Mouse (Mus musculus): ENCODE data around the gene Cacng6. TPM values are rescaled to one million over a fixed set of nuclear protein-coding genes. Genes with fewer than 3 reads are reported as not detected.
A peak's percentile ranks its signal among the peaks of the same experiment; 100 is the strongest.

The Cacng6 gene
- polyA plus RNA-seq, 1 experiment from 2014 or later: not detected

- peak; percentile 77 for ATAC-seq
- Histone ChIP-seq H3K4me1 (no peaks in the 10 kb centered on the region), H3K36me3 (ENCODE audit: poor library complexity, severe bottlenecking) (no peaks in the 10 kb centered on the region), H3K27me3 (no peaks in the 10 kb centered on the region), H3K9me3 (replicated peaks) (no peaks in the 10 kb centered on the region), H3K9ac (no peak overlapping the region), H3K4me2 (no peak overlapping the region), H3K4me3 (no peak overlapping the region), H3K27ac (no peak overlapping the region)
- 21% methylated on average over 15 of the region's 15 CpGs for WGBS
Observed at GRCm38 (mm10) chr7:3448737-3449454, 24.9 kb downstream of the Cacng6 start.

GRCm38 (mm10) chr7:3450671-3451070 lies 26.7 kb downstream of the Cacng6 start:
- no peak overlapping the region for H3K4me3 ChIP-seq
- H3K27me3 ChIP-seq: no peaks in the 10 kb centered on the region
- H3K36me3 ChIP-seq (ENCODE audit: poor library complexity, severe bottlenecking): no peaks in the 10 kb centered on the region
- no peak overlapping the region for H3K9ac ChIP-seq
- no peak overlapping the region for H3K27ac ChIP-seq
- no peaks in the 10 kb centered on the region for H3K9me3 ChIP-seq (replicated peaks)
- H3K4me2 ChIP-seq: no peak overlapping the region
- no peaks in the 10 kb centered on the region for H3K4me1 ChIP-seq
- 76% methylated on average over 5 of the region's 5 CpGs for WGBS
- ATAC-seq: no peak

GRCm38 (mm10) chr7:3451161-3451560 lies 27.2 kb downstream of the Cacng6 start:
- Histone ChIP-seq H3K27ac (no peak overlapping the region), H3K4me2 (no peak overlapping the region), H3K4me3 (no peak overlapping the region), H3K9me3 (replicated peaks) (no peaks in the 10 kb centered on the region), H3K36me3 (ENCODE audit: poor library complexity, severe bottlenecking) (no peaks in the 10 kb centered on the region), H3K4me1 (no peaks in the 10 kb centered on the region), H3K27me3 (no peaks in the 10 kb centered on the region), H3K9ac (no peak overlapping the region)
- 69% methylated on average over 6 of the region's 6 CpGs for WGBS
- no peak for ATAC-seq

GRCm38 (mm10) chr7:3452821-3453485 lies 29.0 kb downstream of the Cacng6 start:
- Histone ChIP-seq H3K27me3 (no peaks in the 10 kb centered on the region), H3K9ac (no peak overlapping the region), H3K4me2 (no peak overlapping the region), H3K4me3 (no peak overlapping the region), H3K27ac (no peak overlapping the region), H3K4me1 (no peaks in the 10 kb centered on the region), H3K36me3 (ENCODE audit: poor library complexity, severe bottlenecking) (no peaks in the 10 kb centered on the region), H3K9me3 (replicated peaks) (no peaks in the 10 kb centered on the region)
- WGBS: 62% methylated on average over 12 of the region's 12 CpGs
- no peak for ATAC-seq

GRCm38 (mm10) chr7:3453486-3454183 lies 29.6 kb downstream of the Cacng6 start:
- no peaks in the 10 kb centered on the region for H3K4me1 ChIP-seq
- H3K4me3 ChIP-seq: no peak overlapping the region
- no peak overlapping the region for H3K27ac ChIP-seq
- H3K9ac ChIP-seq: no peak overlapping the region
- WGBS: 57% methylated on average over 11 of the region's 11 CpGs
- H3K27me3 ChIP-seq: no peaks in the 10 kb centered on the region
- H3K9me3 ChIP-seq (replicated peaks): no peaks in the 10 kb centered on the region
- no peak overlapping the region for H3K4me2 ChIP-seq
- no peaks in the 10 kb centered on the region for H3K36me3 ChIP-seq (ENCODE audit: poor library complexity, severe bottlenecking)
- ATAC-seq: no peak

- no peak overlapping the region for H3K27ac ChIP-seq
- H3K4me1 ChIP-seq: no peaks in the 10 kb centered on the region
- no peak for ATAC-seq
- H3K27me3 ChIP-seq: no peaks in the 10 kb centered on the region
- H3K4me2 ChIP-seq: no peak overlapping the region
- WGBS: 96% methylated on average over 10 of the region's 10 CpGs
- no peaks in the 10 kb centered on the region for H3K9me3 ChIP-seq (replicated peaks)
- no peak overlapping the region for H3K9ac ChIP-seq
- no peaks in the 10 kb centered on the region for H3K36me3 ChIP-seq (ENCODE audit: poor library complexity, severe bottlenecking)
- no peak overlapping the region for H3K4me3 ChIP-seq
Observed at GRCm38 (mm10) chr7:3457111-3457840, 33.3 kb downstream of the Cacng6 start.

GRCm38 (mm10) chr7:3457841-3458217 lies 33.8 kb downstream of the Cacng6 start:
- no peak overlapping the region for H3K4me2 ChIP-seq
- no peaks in the 10 kb centered on the region for H3K9me3 ChIP-seq (replicated peaks)
- H3K4me1 ChIP-seq: no peaks in the 10 kb centered on the region
- H3K9ac ChIP-seq: no peak overlapping the region
- no peak for ATAC-seq
- H3K4me3 ChIP-seq: no peak overlapping the region
- WGBS: 75% methylated on average over 9 of the region's 9 CpGs
- no peak overlapping the region for H3K27ac ChIP-seq
- H3K27me3 ChIP-seq: no peaks in the 10 kb centered on the region
- H3K36me3 ChIP-seq (ENCODE audit: poor library complexity, severe bottlenecking): no peaks in the 10 kb centered on the region

- no peaks in the 10 kb centered on the region for H3K9me3 ChIP-seq (replicated peaks)
- no peaks in the 10 kb centered on the region for H3K4me1 ChIP-seq
- no peak overlapping the region for H3K4me2 ChIP-seq
- no peak overlapping the region for H3K9ac ChIP-seq
- H3K36me3 ChIP-seq (ENCODE audit: poor library complexity, severe bottlenecking): no peaks in the 10 kb centered on the region
- 85% methylated on average over 8 of the region's 8 CpGs for WGBS
- H3K27ac ChIP-seq: no peak overlapping the region
- no peak for ATAC-seq
- no peaks in the 10 kb centered on the region for H3K27me3 ChIP-seq
- H3K4me3 ChIP-seq: no peak overlapping the region
Observed at GRCm38 (mm10) chr7:3460261-3460660, 36.3 kb downstream of the Cacng6 start.

GRCm38 (mm10) chr7:3463306-3463705 lies 39.3 kb downstream of the Cacng6 start:
- Histone ChIP-seq H3K36me3 (ENCODE audit: poor library complexity, severe bottlenecking) (no peaks in the 10 kb centered on the region), H3K4me2 (no peak overlapping the region), H3K9me3 (replicated peaks) (no peaks in the 10 kb centered on the region), H3K27me3 (no peaks in the 10 kb centered on the region), H3K9ac (no peak overlapping the region), H3K4me1 (no peaks in the 10 kb centered on the region), H3K4me3 (no peak overlapping the region), H3K27ac (no peak overlapping the region)
- WGBS: 87% methylated on average over 4 of the region's 4 CpGs
- ATAC-seq: no peak

- ATAC-seq: no peak
- no peaks in the 10 kb centered on the region for H3K36me3 ChIP-seq (ENCODE audit: poor library complexity, severe bottlenecking)
- no peak overlapping the region for H3K4me2 ChIP-seq
- 69% methylated on average over 2 of the region's 2 CpGs for WGBS
- H3K9ac ChIP-seq: no peak overlapping the region
- no peaks in the 10 kb centered on the region for H3K9me3 ChIP-seq (replicated peaks)
- H3K4me1 ChIP-seq: no peaks in the 10 kb centered on the region
- H3K27ac ChIP-seq: no peak overlapping the region
- H3K4me3 ChIP-seq: no peak overlapping the region
- H3K27me3 ChIP-seq: no peaks in the 10 kb centered on the region
Observed at GRCm38 (mm10) chr7:3468614-3469013, 44.6 kb downstream of the Cacng6 start.

GRCm38 (mm10) chr7:3472774-3473173 lies 48.8 kb downstream of the Cacng6 start:
- WGBS: 61% methylated on average over 3 of the region's 3 CpGs
- H3K27me3 ChIP-seq: no peaks in the 10 kb centered on the region
- H3K27ac ChIP-seq: no peak overlapping the region
- no peak overlapping the region for H3K4me2 ChIP-seq
- no peak overlapping the region for H3K9ac ChIP-seq
- H3K4me1 ChIP-seq: no peaks in the 10 kb centered on the region
- H3K36me3 ChIP-seq (ENCODE audit: poor library complexity, severe bottlenecking): no peaks in the 10 kb centered on the region
- ATAC-seq: no peak
- no peaks in the 10 kb centered on the region for H3K9me3 ChIP-seq (replicated peaks)
- no peak overlapping the region for H3K4me3 ChIP-seq
